ENCODE assay signal across 22 mouse cellular contexts in genomic region chr17:44797331-44797730, GRCm38 (mm10). TPM values are rescaled to one million over a fixed set of nuclear protein-coding genes. Genes with fewer than 3 reads are reported as not detected.
DNase-seq lines count a peak whose midpoint lies in the region; ATAC-seq lines count a peak whose summit lies in the region.
"Had no signal": no experiment of that assay in that cellular context is flagged by ENCODE, and none has a peak within 500 bp of the region (broad histone marks: within the 10 kb centered on the region; RNA-seq: fewer than 3 reads in every experiment).

No protein-coding gene starts in this region.

- ATAC-seq in activated CD4-positive, CD25-positive, alpha-beta regulatory T cell, adult 4 months: no peak
- ATAC-seq: forebrain, embryonic 16.5 days; intestine, embryonic 16.5 days; liver, embryonic 12.5 days; liver, postnatal 0 days; lung, postnatal 0 days had no signal

- intact Hi-C loops in heart, postnatal 36 days (cut with DNase I): no loop called here

- DNase-seq in heart, adult 8-10 months (ENCODE audit: low spot score): peak; percentile 24
- DNase-seq in heart, postnatal 36 days: no peak
- DNase-seq in 416B (ENCODE audit: low read depth): peak; percentile 79
- DNase-seq in NIH3T3 (ENCODE audit: low read depth): peak; percentile 75
- DNase-seq in adrenal gland, postnatal 25 days: peak; percentile 33
- no peak for DNase-seq in spleen, adult 12 weeks (ENCODE audit: low spot score)
- DNase-seq in lung, adult 18-20 months: no peak
- DNase-seq: cerebellum, adult 11-12 months; cerebellum, adult 9-11 months; gastrocnemius, adult 2 months; heart, postnatal 14 days; kidney, adult 9 months; kidney, postnatal 36 days; liver, postnatal 0 days; lung, postnatal 4 days; thymus, adult 2 months; thymus, postnatal 36 days had no signal

RNA-seq across cellular contexts. Expression of gene Runx2, which starts 17.3 kb away (rescaled TPM):
- total RNA-seq in heart, adult 8-10 months (2022): 1 to 10 TPM in 1 of 4 experiments, under 1 TPM in 3; 0.12 to 1.2 (median 0.51) TPM
- total RNA-seq in heart, postnatal 36 days (2021): under 1 TPM; 0.30 to 0.50 TPM
- total RNA-seq in adrenal gland, postnatal 25 days (2021): 48.9 and 60.4 TPM in 2 replicates
- polyA plus RNA-seq in activated CD4-positive, CD25-positive, alpha-beta regulatory T cell, adult 4 months (2017; shearing (Covaris generic)): 1 to 10 TPM; 8.6 to 8.8 TPM

RNA-seq across cellular contexts. Expression of gene Supt3, which starts 20.4 kb away (rescaled TPM):
- total RNA-seq in heart, adult 8-10 months (2022): 10 to 100 TPM; 15.4 to 18.3 (median 17.4) TPM
- total RNA-seq in heart, postnatal 36 days (2021): 10 to 100 TPM; 14.4 to 15.6 TPM
- 25.9 and 26.1 TPM in 2 replicates for total RNA-seq in adrenal gland, postnatal 25 days (2021)
- 10 to 100 TPM; 12.6 to 15.1 TPM for polyA plus RNA-seq in activated CD4-positive, CD25-positive, alpha-beta regulatory T cell, adult 4 months (2017; shearing (Covaris generic))

Comparison
In these comparisons a context has a peak if more than half of its experiments do, and no peak if none do; other contexts are left out.
1. DNase-seq: peak in heart, adult 8-10 months (single experiment), 416B (single experiment), NIH3T3 (single experiment) and adrenal gland, postnatal 25 days (single experiment); none in heart, postnatal 36 days (0 of 2), spleen, adult 12 weeks (single experiment) and lung, adult 18-20 months (0 of 2).
2. RNA of gene Runx2, which starts 17.3 kb away (total RNA-seq): 48.9 to 60.4 TPM in adrenal gland, postnatal 25 days; 0.12 to 1.2 TPM in heart, adult 8-10 months and 0.30 to 0.50 TPM in heart, postnatal 36 days; every median in the first group is over 10 times any median in the second.